Comparison of ENCODE assay signal across 17 mouse cellular contexts in the genomic region with DNA sequence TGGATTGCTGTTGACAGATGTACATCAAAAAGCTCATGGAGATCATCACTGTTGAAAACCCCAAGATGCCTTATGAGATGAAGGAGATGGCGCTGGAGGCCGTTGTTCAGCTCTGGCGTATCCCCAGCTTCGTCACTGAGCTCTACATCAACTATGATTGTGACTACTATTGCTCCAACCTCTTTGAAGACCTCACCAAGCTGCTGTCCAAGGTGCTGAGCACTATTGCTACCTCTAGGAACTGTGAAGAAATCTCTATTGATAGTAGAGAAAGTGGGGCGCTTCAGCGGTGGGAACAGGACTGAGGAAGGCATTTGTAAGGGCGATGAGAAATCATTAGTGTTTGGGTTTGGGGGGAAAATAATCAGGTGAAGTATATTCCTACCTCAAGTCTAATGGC. TPM values are rescaled to one million over a fixed set of nuclear protein-coding genes. Genes with fewer than 3 reads are reported as not detected.
DNase-seq lines count a peak whose midpoint lies in the region; ATAC-seq and TF ChIP-seq lines count a peak whose summit lies in the region.
"Had no signal": no experiment of that assay in that cellular context is flagged by ENCODE, and none has a peak within 500 bp of the region (broad histone marks: within the 10 kb centered on the region; RNA-seq: fewer than 3 reads in every experiment).

No protein-coding gene starts in this region.

- H3K36me3 ChIP-seq in limb, embryonic 11.5 days (ENCODE audit: control insufficient read depth, insufficient read depth, low read length) = peaks cover 9% of the 10 kb centered on the region
- peaks cover 100% of the 10 kb centered on the region for H3K36me3 ChIP-seq in limb, embryonic 10.5 days
- peaks cover 0 to 11% of the 10 kb centered on the region in 2 experiments; a peak in 2 of 4 replicates for H3K36me3 ChIP-seq in MEL (ENCODE audit: control insufficient read depth in 1 of 2, insufficient read depth in 2 of 2, low read length in 2 of 2)
- peaks cover 59% of the 10 kb centered on the region for H3K36me3 ChIP-seq in hindbrain, embryonic 16.5 days (ENCODE audit: control insufficient read depth, insufficient read depth, low read length)

- TF ChIP-seq EP300 in MEL (IDR thresholded peaks at IDR 0.05; ENCODE audit: low read depth in 1 of 2, low read length in 2 of 2) = no peak

- ATAC-seq in limb, embryonic 11.5 days (ENCODE audit: insufficient number of reproducible peaks, low FRiP score, low TSS enrichment, low read depth) = no peak
- ATAC-seq in hindbrain, embryonic 16.5 days = no peak
- ATAC-seq: forebrain, embryonic 16.5 days had no signal

- no peak overlapping the region for H3K9ac ChIP-seq in limb, embryonic 11.5 days (ENCODE audit: low read length)
- H3K9ac ChIP-seq in MEL (ENCODE audit: control insufficient read depth, low read depth, low read length, poor library complexity, severe bottlenecking) = no peak overlapping the region
- no peak overlapping the region for H3K9ac ChIP-seq in hindbrain, embryonic 16.5 days (ENCODE audit: low read depth, low read length)
- H3K9ac ChIP-seq: embryonic facial prominence, embryonic 12.5 days; kidney, embryonic 15.5 days; limb, embryonic 15.5 days had no signal

- no peak for TF ChIP-seq POLR2A in MEL (IDR thresholded peaks at IDR 0.05; ENCODE audit: control insufficient read depth in 1 of 2, insufficient read depth in 1 of 2, low read depth in 1 of 2, low read length in 2 of 2, poor library complexity in 1 of 2)

- H3K27me3 ChIP-seq in limb, embryonic 11.5 days (ENCODE audit: control insufficient read depth, insufficient read depth, low read length) = no peaks in the 10 kb centered on the region
- no peaks in the 10 kb centered on the region for H3K27me3 ChIP-seq in limb, embryonic 10.5 days (ENCODE audit: low read depth, poor library complexity, severe bottlenecking)
- H3K27me3 ChIP-seq in MEL (ENCODE audit: control insufficient read depth in 1 of 2, insufficient read depth in 2 of 2, low read length in 2 of 2) = no peaks in the 10 kb centered on the region
- H3K27me3 ChIP-seq in hindbrain, embryonic 16.5 days (replicated peaks; ENCODE audit: control insufficient read depth, insufficient read depth, low read length) = no peaks in the 10 kb centered on the region
- H3K27me3 ChIP-seq: embryonic facial prominence, embryonic 12.5 days; kidney, embryonic 15.5 days; limb, embryonic 15.5 days had no signal

- 91% methylated on average over 7 of the region's 7 CpGs for WGBS in limb, embryonic 11.5 days
- WGBS in limb, embryonic 10.5 days = 92% methylated on average over 7 of the region's 7 CpGs
- 91% methylated on average over 7 of the region's 7 CpGs for WGBS in hindbrain, embryonic 16.5 days

- H3K4me3 ChIP-seq in limb, embryonic 11.5 days (ENCODE audit: low read depth, low read length) = no peak overlapping the region
- no peak overlapping the region for H3K4me3 ChIP-seq in limb, embryonic 10.5 days
- H3K4me3 ChIP-seq in MEL (ENCODE audit: control insufficient read depth in 1 of 2, insufficient read depth in 1 of 2, low read depth in 2 of 2, low read length in 2 of 2) = no peak overlapping the region
- H3K4me3 ChIP-seq in hindbrain, embryonic 16.5 days (ENCODE audit: low read length) = no peak overlapping the region
- H3K4me3 ChIP-seq: embryonic facial prominence, embryonic 12.5 days; kidney, embryonic 15.5 days; limb, embryonic 15.5 days had no signal

- no peak for TF ChIP-seq RAD21 in MEL (IDR thresholded peaks at IDR 0.05; ENCODE audit: low read depth, low read length)

- peak; percentile 34 for DNase-seq in limb, embryonic 11.5 days (ENCODE audit: low spot score)
- no peak for DNase-seq in limb, embryonic 10.5 days (ENCODE audit: low spot score)
- DNase-seq in MEL (ENCODE audit: low read depth, low spot score) = peak; percentile 69
- peak; percentile 37 for DNase-seq in c-Kit-positive CD71-positive TER-119-negative erythroid progenitor cells, embryonic 14.5 days (ENCODE audit: low read depth)
- DNase-seq in mesoderm, embryonic 11.5 days (ENCODE audit: low read depth, low spot score) = peak; percentile 27
- DNase-seq in gastrocnemius, postnatal 4 days (ENCODE audit: low spot score in 2 of 2) = no peak
- DNase-seq: cerebellum, adult 9-11 months; heart, adult 11 months; heart, postnatal 4 days; lung, adult 2 months; lung, postnatal 4 days; midbrain, embryonic 14.5 days had no signal

- no peak overlapping the region for H3K27ac ChIP-seq in limb, embryonic 11.5 days (replicated peaks; ENCODE audit: low read depth, low read length)
- no peak overlapping the region for H3K27ac ChIP-seq in limb, embryonic 10.5 days
- H3K27ac ChIP-seq in MEL (ENCODE audit: control insufficient read depth, low read depth, low read length) = no peak overlapping the region
- H3K27ac ChIP-seq in hindbrain, embryonic 16.5 days (ENCODE audit: low read depth, low read length) = no peak overlapping the region
- H3K27ac ChIP-seq: embryonic facial prominence, embryonic 12.5 days; kidney, embryonic 15.5 days; limb, embryonic 15.5 days had no signal

- no peaks in the 10 kb centered on the region for H3K9me3 ChIP-seq in limb, embryonic 11.5 days (ENCODE audit: control insufficient read depth, low read length)
- no peaks in the 10 kb centered on the region for H3K9me3 ChIP-seq in limb, embryonic 10.5 days (replicated peaks)
- no peaks in the 10 kb centered on the region for H3K9me3 ChIP-seq in MEL (replicated peaks; ENCODE audit: insufficient read depth, low read length)
- H3K9me3 ChIP-seq in hindbrain, embryonic 16.5 days (ENCODE audit: control insufficient read depth, low read length) = no peaks in the 10 kb centered on the region
- H3K9me3 ChIP-seq: embryonic facial prominence, embryonic 12.5 days; kidney, embryonic 15.5 days; limb, embryonic 15.5 days had no signal

- TF ChIP-seq CTCF in MEL (IDR thresholded peaks at IDR 0.05 in 2 of 3, conservative IDR thresholded peaks at IDR 0.05 in 1 of 3; ENCODE audit: control insufficient read depth in 1 of 3, insufficient read depth in 1 of 3, low read depth in 2 of 3, low read length in 3 of 3, poor library complexity in 1 of 3, severe bottlenecking in 1 of 3) = no peak

- no peak overlapping the region for H3K4me2 ChIP-seq in limb, embryonic 11.5 days (ENCODE audit: low read depth, severe bottlenecking)
- H3K4me2 ChIP-seq in hindbrain, embryonic 16.5 days (ENCODE audit: low read length) = no peak overlapping the region
- H3K4me2 ChIP-seq: embryonic facial prominence, embryonic 12.5 days; kidney, embryonic 15.5 days; limb, embryonic 15.5 days had no signal

- no peaks in the 10 kb centered on the region for H3K79me2 ChIP-seq in MEL (ENCODE audit: control insufficient read depth, insufficient read depth, low read length, poor library complexity)

- no peaks in the 10 kb centered on the region for H3K4me1 ChIP-seq in limb, embryonic 11.5 days (ENCODE audit: control insufficient read depth, insufficient read depth, low read length)
- no peaks in the 10 kb centered on the region for H3K4me1 ChIP-seq in limb, embryonic 10.5 days
- no peaks in the 10 kb centered on the region for H3K4me1 ChIP-seq in MEL (ENCODE audit: control insufficient read depth in 1 of 2, insufficient read depth in 2 of 2, low read length in 2 of 2)
- no peaks in the 10 kb centered on the region for H3K4me1 ChIP-seq in hindbrain, embryonic 16.5 days (ENCODE audit: control insufficient read depth, insufficient read depth, low read depth, low read length)
- H3K4me1 ChIP-seq: embryonic facial prominence, embryonic 12.5 days; kidney, embryonic 15.5 days; limb, embryonic 15.5 days had no signal

TF ChIP-seq in MEL, 35 proteins besides CTCF, POLR2A, EP300 and RAD21:
- TF ChIP-seq SIN3A (IDR thresholded peaks at IDR 0.05; ENCODE audit: low read length) (peak; percentile 62), E2F4 (IDR thresholded peaks at IDR 0.05; ENCODE audit: borderline replicate concordance, low read depth, low read length) (no peak)

RNA-seq across cellular contexts. Expression of gene Nfkb2, which starts 39.4 kb away (rescaled TPM):
- 6.8 and 7.0 TPM in 2 replicates for polyA plus RNA-seq in limb, embryonic 11.5 days (2014; fragmentation: Nextera tagmentation; extraction: Ambion mirVana)
- 4.5 and 5.8 TPM in 2 replicates for polyA plus RNA-seq in limb, embryonic 10.5 days (2016; fragmentation: Nextera tagmentation; extraction: Ambion mirVana)
- total RNA-seq in MEL (2012; rRNA removed) = 25.3 and 27.2 TPM in 2 replicates
- 10 to 100 TPM in 1 of 2 experiments, not detected in 1; 43.0 TPM for polyA plus RNA-seq in MEL (2012; ENCODE audit: insufficient read depth in 1 of 2, insufficient read length in 2 of 2, low read depth in 1 of 2, low replicate concordance in 2 of 2, missing spikeins in 1 of 2)
- 2.4 and 3.3 TPM in 2 replicates for polyA plus RNA-seq in hindbrain, embryonic 16.5 days (2015; fragmentation: Nextera tagmentation; extraction: Ambion mirVana)
- 10 to 100 TPM; 19.0 to 20.2 TPM for total RNA-seq in gastrocnemius, postnatal 4 days (2021)

Comparison
In these comparisons a context has a peak if more than half of its experiments do, and no peak if none do; other contexts are left out.
1. DNase-seq: peak in limb, embryonic 11.5 days (single experiment), MEL (single experiment), c-Kit-positive CD71-positive TER-119-negative erythroid progenitor cells, embryonic 14.5 days (single experiment) and mesoderm, embryonic 11.5 days (single experiment); none in limb, embryonic 10.5 days (single experiment) and gastrocnemius, postnatal 4 days (0 of 2).